Mouse (Mus musculus) bone marrow macrophage, adult 2 months (primary cell): Measurements from ENCODE around the gene Nmnat2.

Source experiments
- CTCF ChIP-seq: IDR thresholded peaks from 2 replicates; pipeline ENCODE4 v1.5.1; 2012; ENCODE audit warnings: low read depth, mild to moderate bottlenecking, low read length, moderate library complexity
- POLR2A ChIP-seq: IDR thresholded peaks from 2 replicates; pipeline ENCODE4 v1.6.1; 2012; ENCODE audit warnings: mild to moderate bottlenecking, low read depth, low read length, borderline replicate concordance

DNA sequence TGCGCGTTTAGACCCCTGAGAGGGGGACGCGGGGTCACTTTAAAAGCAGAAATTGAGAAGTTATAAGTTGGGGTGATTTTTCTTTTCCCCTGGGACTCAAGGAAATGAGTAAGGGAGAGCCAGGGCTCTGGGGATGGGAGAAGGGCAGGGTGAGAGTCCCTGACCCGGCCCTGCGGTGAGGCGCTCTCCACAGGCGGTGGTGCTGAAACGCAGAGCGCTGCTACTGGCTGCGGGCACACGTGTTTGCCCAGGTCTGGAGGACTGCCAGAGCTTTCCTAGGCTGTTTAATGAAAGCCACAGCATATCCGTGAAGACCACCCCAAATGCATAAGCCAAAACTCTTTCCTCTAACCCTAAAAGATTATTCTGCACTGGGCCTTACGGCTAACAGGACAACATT lies 1.4 kb downstream of the Nmnat2 start:
- TF ChIP-seq POLR2A = no peak
- no peak for TF ChIP-seq CTCF
